8 mouse cellular contexts compared by ENCODE assay signal in the genomic region with DNA sequence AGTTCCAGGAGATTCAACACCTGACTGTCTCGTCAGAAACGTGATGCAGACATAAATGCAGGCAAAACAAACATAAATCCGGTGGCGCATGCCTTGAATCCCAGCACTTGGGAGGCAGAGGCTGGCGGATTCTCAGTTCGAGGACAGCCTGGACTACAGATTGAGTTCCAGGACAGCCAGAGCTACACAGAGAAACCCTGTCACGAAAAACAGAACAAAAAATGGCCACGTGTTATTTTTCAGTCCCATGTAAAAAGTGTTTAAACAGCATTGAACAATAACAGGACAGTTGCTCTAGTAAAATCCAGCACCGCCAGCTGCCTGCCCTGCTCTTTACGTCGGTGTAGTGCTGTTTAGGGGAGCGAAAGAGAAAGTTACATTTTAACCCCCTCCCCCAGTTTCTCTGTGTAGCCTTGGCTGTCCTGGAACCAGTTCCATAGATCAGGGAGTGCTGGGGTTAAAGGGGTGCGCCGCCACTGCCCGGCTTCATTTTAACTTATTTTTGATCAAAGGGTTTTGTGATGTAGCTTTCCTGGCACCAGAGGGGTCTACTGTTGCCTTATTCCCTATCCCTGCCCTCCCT. TPM values are rescaled to one million over a fixed set of nuclear protein-coding genes. Genes with fewer than 3 reads are reported as not detected.
DNase-seq lines count a peak whose midpoint lies in the region; ATAC-seq and TF ChIP-seq lines count a peak whose summit lies in the region.

No protein-coding gene starts in this region.

- peaks cover 7% of the 10 kb centered on the region; the same call in 1 of the 2 replicates for H3K4me1 ChIP-seq in cerebellum, adult 2 months (ENCODE audit: control insufficient read depth, insufficient read depth, low read length)
- H3K4me1 ChIP-seq in MEL (ENCODE audit: control insufficient read depth in 1 of 2, insufficient read depth in 2 of 2, low read length in 2 of 2) = peaks cover 3 to 13% of the 10 kb centered on the region in 2 experiments
- peaks cover 19% of the 10 kb centered on the region; the same call in 1 of the 2 replicates for H3K4me1 ChIP-seq in forebrain, embryonic 14.5 days (ENCODE audit: control insufficient read depth, insufficient read depth, low read length)
- peaks cover 29% of the 10 kb centered on the region for H3K4me1 ChIP-seq in kidney, embryonic 15.5 days
- peaks cover 38% of the 10 kb centered on the region for H3K4me1 ChIP-seq in midbrain, embryonic 10.5 days

- H3K9me3 ChIP-seq in MEL (replicated peaks; ENCODE audit: insufficient read depth, low read length) = no peaks in the 10 kb centered on the region
- H3K9me3 ChIP-seq in forebrain, embryonic 14.5 days (replicated peaks; ENCODE audit: control insufficient read depth, low read length) = no peaks in the 10 kb centered on the region
- H3K9me3 ChIP-seq in kidney, embryonic 15.5 days (replicated peaks) = no peaks in the 10 kb centered on the region
- no peaks in the 10 kb centered on the region for H3K9me3 ChIP-seq in midbrain, embryonic 10.5 days (replicated peaks)

- no peak for TF ChIP-seq CTCF in cerebellum, adult 2 months (IDR thresholded peaks at IDR 0.05; ENCODE audit: borderline replicate concordance, insufficient read depth, low read depth, low read length)
- TF ChIP-seq CTCF in MEL (IDR thresholded peaks at IDR 0.05 in 2 of 3, conservative IDR thresholded peaks at IDR 0.05 in 1 of 3; ENCODE audit: control insufficient read depth in 1 of 3, insufficient read depth in 1 of 3, low read depth in 2 of 3, low read length in 3 of 3, poor library complexity in 1 of 3, severe bottlenecking in 1 of 3) = no peak

- TF ChIP-seq EP300 in MEL (IDR thresholded peaks at IDR 0.05; ENCODE audit: low read depth in 1 of 2, low read length in 2 of 2) = no peak

- TF ChIP-seq POLR2A in cerebellum, adult 2 months (IDR thresholded peaks at IDR 0.05; ENCODE audit: borderline replicate concordance, insufficient read depth, low read length) = no peak
- no peak; a peak in 1 of 4 replicates for TF ChIP-seq POLR2A in MEL (IDR thresholded peaks at IDR 0.05; ENCODE audit: control insufficient read depth in 1 of 2, insufficient read depth in 1 of 2, low read depth in 1 of 2, low read length in 2 of 2, poor library complexity in 1 of 2)

- H3K9ac ChIP-seq in MEL (ENCODE audit: control insufficient read depth, low read depth, low read length, poor library complexity, severe bottlenecking) = peak overlapping the region; percentile 96
- H3K9ac ChIP-seq in forebrain, embryonic 14.5 days (ENCODE audit: low read length) = peak overlapping the region; percentile 67
- peak overlapping the region; percentile 70 for H3K9ac ChIP-seq in kidney, embryonic 15.5 days

- peaks cover 44% of the 10 kb centered on the region for H3K79me2 ChIP-seq in MEL (ENCODE audit: control insufficient read depth, insufficient read depth, low read length, poor library complexity)

- peaks cover 5 to 25% of the 10 kb centered on the region in 2 experiments for H3K36me3 ChIP-seq in MEL (ENCODE audit: control insufficient read depth in 1 of 2, insufficient read depth in 2 of 2, low read length in 2 of 2)
- peaks cover 33% of the 10 kb centered on the region for H3K36me3 ChIP-seq in forebrain, embryonic 14.5 days (ENCODE audit: control insufficient read depth, insufficient read depth, low read length)
- H3K36me3 ChIP-seq in kidney, embryonic 15.5 days = peaks cover 41% of the 10 kb centered on the region
- H3K36me3 ChIP-seq in midbrain, embryonic 10.5 days = peaks cover 49% of the 10 kb centered on the region

- DNase-seq in cerebellum, adult 2 months = no peak
- DNase-seq in cerebellum, postnatal 25 days = no peak
- DNase-seq in MEL (ENCODE audit: low read depth, low spot score) = peak; percentile 77
- peak; percentile 23 for DNase-seq in forebrain, embryonic 14.5 days (ENCODE audit: low spot score)
- peak; percentile 40 for DNase-seq in midbrain, embryonic 10.5 days (ENCODE audit: low spot score)
- DNase-seq in layer of hippocampus, postnatal 10 days (ENCODE audit: low spot score in 2 of 2) = no peak
- DNase-seq in cerebellum, adult 11-12 months = no peak

- 1% methylated on average over 15 of the region's 15 CpGs for WGBS in cerebellum, adult 2 months
- WGBS in forebrain, embryonic 14.5 days = 3% methylated on average over 15 of the region's 15 CpGs
- under 1% methylated on average over 15 of the region's 15 CpGs for WGBS in kidney, embryonic 15.5 days
- WGBS in midbrain, embryonic 10.5 days = 1% methylated on average over 15 of the region's 15 CpGs

- no peak overlapping the region for H3K27ac ChIP-seq in cerebellum, adult 2 months (ENCODE audit: insufficient read depth, low read length)
- peak overlapping the region; percentile 97 for H3K27ac ChIP-seq in MEL (ENCODE audit: control insufficient read depth, low read depth, low read length)
- peak overlapping the region; percentile 71 for H3K27ac ChIP-seq in forebrain, embryonic 14.5 days (ENCODE audit: low read depth, low read length)
- peak overlapping the region; percentile 100 for H3K27ac ChIP-seq in kidney, embryonic 15.5 days
- peak overlapping the region; percentile 99 for H3K27ac ChIP-seq in midbrain, embryonic 10.5 days (replicated peaks)

- H3K4me2 ChIP-seq in forebrain, embryonic 14.5 days (ENCODE audit: low read length) = peak overlapping the region; percentile 87
- peak overlapping the region; percentile 83 for H3K4me2 ChIP-seq in kidney, embryonic 15.5 days

- H3K4me3 ChIP-seq in cerebellum, adult 2 months (replicated peaks; ENCODE audit: insufficient read depth, low read depth, low read length) = peak overlapping the region; percentile 93
- H3K4me3 ChIP-seq in MEL (ENCODE audit: control insufficient read depth in 1 of 2, insufficient read depth in 1 of 2, low read depth in 2 of 2, low read length in 2 of 2) = peak overlapping the region; percentile 65 to 88
- H3K4me3 ChIP-seq in forebrain, embryonic 14.5 days (ENCODE audit: low read depth, low read length) = peak overlapping the region; percentile 80
- peak overlapping the region; percentile 83 for H3K4me3 ChIP-seq in kidney, embryonic 15.5 days (replicated peaks)
- peak overlapping the region; percentile 76 for H3K4me3 ChIP-seq in midbrain, embryonic 10.5 days

- no peaks in the 10 kb centered on the region for H3K27me3 ChIP-seq in cerebellum, adult 2 months (ENCODE audit: control insufficient read depth, insufficient read depth, low read length)
- H3K27me3 ChIP-seq in MEL (ENCODE audit: control insufficient read depth in 1 of 2, insufficient read depth in 2 of 2, low read length in 2 of 2) = no peaks in the 10 kb centered on the region
- H3K27me3 ChIP-seq in forebrain, embryonic 14.5 days (replicated peaks; ENCODE audit: control insufficient read depth, insufficient read depth, low read length) = no peaks in the 10 kb centered on the region
- no peaks in the 10 kb centered on the region for H3K27me3 ChIP-seq in kidney, embryonic 15.5 days
- H3K27me3 ChIP-seq in midbrain, embryonic 10.5 days (ENCODE audit: low read depth, poor library complexity, severe bottlenecking) = no peaks in the 10 kb centered on the region

- TF ChIP-seq RAD21 in MEL (IDR thresholded peaks at IDR 0.05; ENCODE audit: low read depth, low read length) = no peak

- 0 out of 2 replicates have a peak, but pooled peaks have one; percentile 0 for ATAC-seq in forebrain, embryonic 14.5 days
- ATAC-seq in kidney, embryonic 15.5 days (replicated peaks; ENCODE audit: low FRiP score) = peak; percentile 3

RNA-seq across cellular contexts. Expression of gene Tnpo2, which starts 0.9 kb away (rescaled TPM):
- polyA plus RNA-seq in cerebellum, adult 2 months (2012; rRNA removed) = 92.0 and 97.9 TPM in 2 replicates
- 55.6 and 62.3 TPM in 2 replicates for total RNA-seq in MEL (2012; rRNA removed)
- polyA plus RNA-seq in MEL (2012; ENCODE audit: insufficient read depth in 1 of 2, insufficient read length in 2 of 2, low read depth in 1 of 2, low replicate concordance in 2 of 2, missing spikeins in 1 of 2) = 10 to 100 TPM; 29.2 to 86.8 TPM
- 27.8 and 36.8 TPM in 2 replicates for polyA plus RNA-seq in forebrain, embryonic 14.5 days (2014; fragmentation: Nextera tagmentation; extraction: Ambion mirVana)
- 25.8 and 30.0 TPM in 2 replicates for polyA plus RNA-seq in kidney, embryonic 15.5 days (2015; fragmentation: Nextera tagmentation; extraction: Ambion mirVana)
- 28.6 and 34.9 TPM in 2 replicates for polyA plus RNA-seq in midbrain, embryonic 10.5 days (2016; fragmentation: Nextera tagmentation; extraction: Ambion mirVana)
- 100 to 1,000 TPM; 125 to 160 TPM for total RNA-seq in layer of hippocampus, postnatal 10 days (2021)

RNA-seq across cellular contexts. Expression of gene Trir, which starts 9.2 kb away (rescaled TPM):
- 138 and 150 TPM in 2 replicates for polyA plus RNA-seq in cerebellum, adult 2 months (2012; rRNA removed)
- total RNA-seq in MEL (2012; rRNA removed) = 224 and 264 TPM in 2 replicates
- 100 to 1,000 TPM; 283 to 442 TPM for polyA plus RNA-seq in MEL (2012; ENCODE audit: insufficient read depth in 1 of 2, insufficient read length in 2 of 2, low read depth in 1 of 2, low replicate concordance in 2 of 2, missing spikeins in 1 of 2)
- polyA plus RNA-seq in forebrain, embryonic 14.5 days (2014; fragmentation: Nextera tagmentation; extraction: Ambion mirVana) = 166 and 169 TPM in 2 replicates
- polyA plus RNA-seq in kidney, embryonic 15.5 days (2015; fragmentation: Nextera tagmentation; extraction: Ambion mirVana) = 119 and 120 TPM in 2 replicates
- polyA plus RNA-seq in midbrain, embryonic 10.5 days (2016; fragmentation: Nextera tagmentation; extraction: Ambion mirVana) = 140 and 146 TPM in 2 replicates
- 100 to 1,000 TPM; 151 to 155 TPM for total RNA-seq in layer of hippocampus, postnatal 10 days (2021)

RNA-seq across cellular contexts. Expression of gene Asna1, which starts 10.7 kb away (rescaled TPM):
- 291 and 296 TPM in 2 replicates for polyA plus RNA-seq in cerebellum, adult 2 months (2012; rRNA removed)
- total RNA-seq in MEL (2012; rRNA removed) = 115 and 132 TPM in 2 replicates
- polyA plus RNA-seq in MEL (2012; ENCODE audit: insufficient read depth in 1 of 2, insufficient read length in 2 of 2, low read depth in 1 of 2, low replicate concordance in 2 of 2, missing spikeins in 1 of 2) = 100 to 1,000 TPM in 1 of 2 experiments, not detected in 1; 192 TPM
- 166 and 178 TPM in 2 replicates for polyA plus RNA-seq in forebrain, embryonic 14.5 days (2014; fragmentation: Nextera tagmentation; extraction: Ambion mirVana)
- 133 and 143 TPM in 2 replicates for polyA plus RNA-seq in kidney, embryonic 15.5 days (2015; fragmentation: Nextera tagmentation; extraction: Ambion mirVana)
- 160 and 164 TPM in 2 replicates for polyA plus RNA-seq in midbrain, embryonic 10.5 days (2016; fragmentation: Nextera tagmentation; extraction: Ambion mirVana)
- 100 to 1,000 TPM; 110 to 119 TPM for total RNA-seq in layer of hippocampus, postnatal 10 days (2021)

RNA-seq across cellular contexts. Expression of gene Best2, which starts 21.5 kb away (rescaled TPM):
- 0.06 and 0.07 TPM in 2 replicates for polyA plus RNA-seq in cerebellum, adult 2 months (2012; rRNA removed)
- total RNA-seq in MEL (2012; rRNA removed) = 0.04 TPM in 1 of 2 replicates, not detected in the other
- under 1 TPM in 1 of 2 experiments, not detected in 1; 0.13 TPM for polyA plus RNA-seq in MEL (2012; ENCODE audit: insufficient read depth in 1 of 2, insufficient read length in 2 of 2, low read depth in 1 of 2, low replicate concordance in 2 of 2, missing spikeins in 1 of 2)
- not detected in 2 replicates for polyA plus RNA-seq in forebrain, embryonic 14.5 days (2014; fragmentation: Nextera tagmentation; extraction: Ambion mirVana)
- 0.10 TPM in 1 of 2 replicates, not detected in the other for polyA plus RNA-seq in kidney, embryonic 15.5 days (2015; fragmentation: Nextera tagmentation; extraction: Ambion mirVana)
- polyA plus RNA-seq in midbrain, embryonic 10.5 days (2016; fragmentation: Nextera tagmentation; extraction: Ambion mirVana) = not detected in 2 replicates
- not detected for total RNA-seq in layer of hippocampus, postnatal 10 days (2021)

RNA-seq across cellular contexts. Expression of gene Fbxw9, which starts 24.0 kb away (rescaled TPM):
- polyA plus RNA-seq in cerebellum, adult 2 months (2012; rRNA removed) = 27.7 and 29.3 TPM in 2 replicates
- total RNA-seq in MEL (2012; rRNA removed) = 6.5 and 10.6 TPM in 2 replicates
- polyA plus RNA-seq in MEL (2012; ENCODE audit: insufficient read depth in 1 of 2, insufficient read length in 2 of 2, low read depth in 1 of 2, low replicate concordance in 2 of 2, missing spikeins in 1 of 2) = 10 to 100 TPM in 1 of 2 experiments, not detected in 1; 13.9 TPM
- polyA plus RNA-seq in forebrain, embryonic 14.5 days (2014; fragmentation: Nextera tagmentation; extraction: Ambion mirVana) = 46.5 and 56.2 TPM in 2 replicates
- polyA plus RNA-seq in kidney, embryonic 15.5 days (2015; fragmentation: Nextera tagmentation; extraction: Ambion mirVana) = 28.9 and 32.1 TPM in 2 replicates
- polyA plus RNA-seq in midbrain, embryonic 10.5 days (2016; fragmentation: Nextera tagmentation; extraction: Ambion mirVana) = 25.5 and 32.3 TPM in 2 replicates
- 10 to 100 TPM; 55.4 to 64.6 TPM for total RNA-seq in layer of hippocampus, postnatal 10 days (2021)

Comparison
In these comparisons a context has a peak if more than half of its experiments do, and no peak if none do; other contexts are left out.
1. DNase-seq: peak in MEL (single experiment), forebrain, embryonic 14.5 days (single experiment) and midbrain, embryonic 10.5 days (single experiment); none in cerebellum, adult 2 months (0 of 2), cerebellum, postnatal 25 days (0 of 2), layer of hippocampus, postnatal 10 days (0 of 2) and cerebellum, adult 11-12 months (single experiment).
2. Peak in every context shown above with its lines, with median percentiles within 50 percentile points of each other: H3K4me3 ChIP-seq and H3K9ac ChIP-seq.